Mouse (Mus musculus) intestine, embryonic 14.5 days (tissue): ENCODE data around the gene Trmt10c. TPM values are rescaled to one million over a fixed set of nuclear protein-coding genes. Genes with fewer than 3 reads are reported as not detected.
"Not testable (repeated sequence)": the region's sequence is repeated elsewhere in the genome, so short reads cannot be mapped to it uniquely, and the experiment has no call there.

Experiments
- ATAC-seq: fragments of 200-750 bp; cut with Nextera tagmentation; replicated peaks from 2 replicates; pipeline ENCODE4 v1.8.0; 2017; ENCODE audit warnings: low read depth, moderate number of reproducible peaks, moderate TSS enrichment, moderate library complexity; ENCODE audit not compliant: low FRiP score, low TSS enrichment
- DNase-seq: peaks from one replicate; pipeline ENCODE4 v3.0.0-alpha.2; 2018; ENCODE audit warnings: low spot score
- H3K27ac ChIP-seq: fragments of 300-500 bp; sonication (generic); 2 replicates; pipeline ENCODE4 v1.5.1; 2014; ENCODE audit warnings: low read depth, mild to moderate bottlenecking, control low read depth
- H3K27me3 ChIP-seq: fragments of 300-500 bp; sonication (generic); replicated peaks from 2 replicates; pipeline ENCODE4 v1.6.1; 2014; ENCODE audit warnings: low read length, control low read depth; ENCODE audit not compliant: control insufficient read depth, insufficient read depth
- H3K36me3 ChIP-seq: fragments of 300-500 bp; sonication (generic); 2 replicates; pipeline ENCODE4 v1.6.1; 2014; ENCODE audit warnings: low read length, control low read depth; ENCODE audit not compliant: control insufficient read depth, insufficient read depth
- H3K4me1 ChIP-seq: fragments of 300-500 bp; sonication (generic); replicated peaks from 2 replicates; pipeline ENCODE4 v1.6.1; 2014; ENCODE audit warnings: low read length, control low read depth, mixed read lengths; ENCODE audit not compliant: control insufficient read depth, insufficient read depth
- H3K4me2 ChIP-seq: fragments of 300-500 bp; sonication (generic); 2 replicates; pipeline ENCODE4 v1.6.1; 2014; ENCODE audit warnings: low read length
- H3K4me3 ChIP-seq: fragments of 300-500 bp; sonication (generic); 2 replicates; pipeline ENCODE4 v1.5.1; 2014; ENCODE audit warnings: low read depth, low read length, control low read depth, mixed read lengths
- H3K9ac ChIP-seq: fragments of 300-500 bp; sonication (generic); 2 replicates; pipeline ENCODE4 v1.6.1; 2014; ENCODE audit warnings: mild to moderate bottlenecking, low read length
- H3K9me3 ChIP-seq: fragments of 300-500 bp; sonication (generic); 2 replicates; pipeline ENCODE4 v1.6.1; 2016; ENCODE audit warnings: low read length, control low read depth; ENCODE audit not compliant: control insufficient read depth
- WGBS: fragments of 180-500 bp; shearing (Covaris S2); extraction: QIAGEN DNeasy Blood & Tissue Kit; methylation state at CpG from one replicate; pipeline ENCODE4 v1.1.7; 2014; 5-methylcytosine and 5-hydroxymethylcytosine counted together
- polyA plus RNA-seq: library from polyadenylated mRNA; unstranded; fragments of >200 nt; fragmentation: Nextera tagmentation; extraction: Ambion mirVana; gene quantifications from 2 replicates; pipeline ENCODE4 v1.2.1, GENCODE M21; 2014

Trmt10c gene
- polyA plus RNA-seq, 1 experiment from 2014 or later, result 28.5 TPM

GRCm38 (mm10) chr16:56061995-56062594 is 24.5 kb upstream of the Trmt10c start:
- no peak overlapping the region for H3K4me2 ChIP-seq
- H3K4me3 ChIP-seq, result no peak overlapping the region
- DNase-seq (no peak), ATAC-seq (no peak)
- H3K9ac ChIP-seq, result no peak overlapping the region
- H3K27ac ChIP-seq, result no peak overlapping the region
- no peaks in the 10 kb centered on the region for H3K4me1 ChIP-seq
- WGBS, result 74% methylated on average over 7 of the region's 7 CpGs
- no peaks in the 10 kb centered on the region for H3K27me3 ChIP-seq
- H3K9me3 ChIP-seq, result no peaks in the 10 kb centered on the region
- no peaks in the 10 kb centered on the region for H3K36me3 ChIP-seq

- no peaks in the 10 kb centered on the region for H3K36me3 ChIP-seq
- no peak overlapping the region for H3K27ac ChIP-seq
- no peak overlapping the region for H3K9ac ChIP-seq
- DNase-seq, result no peak
- H3K9me3 ChIP-seq, result no peaks in the 10 kb centered on the region
- WGBS, result 84% methylated on average over 10 of the region's 10 CpGs
- H3K27me3 ChIP-seq, result no peaks in the 10 kb centered on the region
- no peak overlapping the region for H3K4me2 ChIP-seq
- ATAC-seq, result no peak
- no peak overlapping the region for H3K4me3 ChIP-seq
- no peaks in the 10 kb centered on the region for H3K4me1 ChIP-seq
Observed at GRCm38 (mm10) chr16:56058151-56058550, 20.5 kb upstream of the Trmt10c start.

- no peak overlapping the region for H3K4me3 ChIP-seq
- WGBS, result 75% methylated on average over 7 of the region's 7 CpGs
- H3K27me3 ChIP-seq, result no peaks in the 10 kb centered on the region
- H3K36me3 ChIP-seq, result no peaks in the 10 kb centered on the region
- H3K9ac ChIP-seq, result no peak overlapping the region
- no peak overlapping the region for H3K4me2 ChIP-seq
- H3K9me3 ChIP-seq, result no peaks in the 10 kb centered on the region
- ATAC-seq, result no peak
- H3K27ac ChIP-seq, result no peak overlapping the region
- H3K4me1 ChIP-seq, result no peaks in the 10 kb centered on the region
- no peak for DNase-seq
Observed at GRCm38 (mm10) chr16:56056944-56057590, 19.4 kb upstream of the Trmt10c start.

- Histone ChIP-seq H3K4me2 (no peak overlapping the region), H3K27me3 (no peaks in the 10 kb centered on the region), H3K4me1 (no peaks in the 10 kb centered on the region), H3K9ac (no peak overlapping the region), H3K9me3 (no peaks in the 10 kb centered on the region), H3K27ac (no peak overlapping the region), H3K36me3 (no peaks in the 10 kb centered on the region), H3K4me3 (no peak overlapping the region)
- ATAC-seq (no peak), DNase-seq (no peak)
- 78% methylated on average over 3 of the region's 3 CpGs for WGBS
Observed at GRCm38 (mm10) chr16:56055911-56056310, 18.3 kb upstream of the Trmt10c start.

- H3K27me3 ChIP-seq, DNase-seq, H3K9me3 ChIP-seq, H3K4me3 ChIP-seq, H3K27ac ChIP-seq, ATAC-seq, H3K4me1 ChIP-seq, H3K4me2 ChIP-seq, H3K36me3 ChIP-seq, H3K9ac ChIP-seq: not testable (repeated sequence)
- WGBS, result no CpG with 5 or more reads among the region's 4 CpGs
Observed at GRCm38 (mm10) chr16:56048038-56048437, 10.4 kb upstream of the Trmt10c start, which contains the start of gene Senp7. Senp7 (plus strand) TSS chr16:56048338.

GRCm38 (mm10) chr16:56038090-56038489 is 471 bp upstream of the Trmt10c start:
- DNase-seq (no peak), ATAC-seq (0 out of 2 replicates have a peak, but pooled peaks have one; percentile 47)
- Histone ChIP-seq H3K4me2 (peak overlapping the region; percentile 88), H3K4me3 (peak overlapping the region; percentile 96), H3K9ac (peak overlapping the region; percentile 89), H3K27me3 (no peaks in the 10 kb centered on the region), H3K27ac (peak overlapping the region; percentile 88), H3K36me3 (peaks cover 21% of the 10 kb centered on the region), H3K9me3 (no peaks in the 10 kb centered on the region), H3K4me1 (peaks cover 8% of the 10 kb centered on the region)
- WGBS, result 29% methylated on average over 8 of the region's 8 CpGs

- Histone ChIP-seq H3K36me3 (peaks cover 36% of the 10 kb centered on the region), H3K4me1 (peaks cover 8% of the 10 kb centered on the region), H3K27ac (no peak overlapping the region), H3K4me2 (peak overlapping the region; percentile 88), H3K9me3 (no peaks in the 10 kb centered on the region), H3K4me3 (peak overlapping the region; percentile 96), H3K27me3 (no peaks in the 10 kb centered on the region), H3K9ac (peak overlapping the region; percentile 89)
- ATAC-seq (no peak), DNase-seq (no peak)
- 51% methylated on average over 6 of the region's 6 CpGs for WGBS
Observed at GRCm38 (mm10) chr16:56036501-56036900, 1.1 kb downstream of the Trmt10c start.

GRCm38 (mm10) chr16:56034566-56034965 is 3.1 kb downstream of the Trmt10c start:
- H3K4me3 ChIP-seq, result no peak overlapping the region
- no peak for DNase-seq
- H3K9ac ChIP-seq, result no peak overlapping the region
- WGBS, result 93% methylated on average over 6 of the region's 6 CpGs
- no peaks in the 10 kb centered on the region for H3K9me3 ChIP-seq
- no peak overlapping the region for H3K4me2 ChIP-seq
- no peak for ATAC-seq
- no peak overlapping the region for H3K27ac ChIP-seq
- H3K27me3 ChIP-seq, result no peaks in the 10 kb centered on the region
- peaks cover 36% of the 10 kb centered on the region for H3K36me3 ChIP-seq
- H3K4me1 ChIP-seq, result peaks cover 16% of the 10 kb centered on the region

GRCm38 (mm10) chr16:56029661-56030082 is 7.9 kb downstream of the Trmt10c start, which contains the start of gene Pcnp:
Pcnp (minus strand) TSS chr16:56029739.
- peaks cover 49% of the 10 kb centered on the region for H3K36me3 ChIP-seq
- peak; percentile 98 for DNase-seq
- no peaks in the 10 kb centered on the region for H3K27me3 ChIP-seq
- peak within 1 kb of the TSS; percentile 96 for H3K4me3 ChIP-seq
- H3K9me3 ChIP-seq, result no peaks in the 10 kb centered on the region
- peak within 1 kb of the TSS; percentile 85 for H3K4me2 ChIP-seq
- peaks cover 20% of the 10 kb centered on the region for H3K4me1 ChIP-seq
- peak within 1 kb of the TSS; percentile 88 for H3K27ac ChIP-seq
- WGBS, result 0% methylated on average over 39 of the region's 39 CpGs
- peak within 1 kb of the TSS; percentile 96 for H3K9ac ChIP-seq
- peak; percentile 100 for ATAC-seq
